Mouse (Mus musculus) cerebellum, adult 9-11 months (tissue): ENCODE measurements around the gene Rabl3.

Source experiments
- DNase-seq: peaks from one replicate; pipeline ENCODE4 v3.0.0; 2022

Gene Rabl3

GRCm38 (mm10) chr16:37550266-37550665 is 10.6 kb downstream of the Rabl3 start:
- DNase-seq = no peak

DNA sequence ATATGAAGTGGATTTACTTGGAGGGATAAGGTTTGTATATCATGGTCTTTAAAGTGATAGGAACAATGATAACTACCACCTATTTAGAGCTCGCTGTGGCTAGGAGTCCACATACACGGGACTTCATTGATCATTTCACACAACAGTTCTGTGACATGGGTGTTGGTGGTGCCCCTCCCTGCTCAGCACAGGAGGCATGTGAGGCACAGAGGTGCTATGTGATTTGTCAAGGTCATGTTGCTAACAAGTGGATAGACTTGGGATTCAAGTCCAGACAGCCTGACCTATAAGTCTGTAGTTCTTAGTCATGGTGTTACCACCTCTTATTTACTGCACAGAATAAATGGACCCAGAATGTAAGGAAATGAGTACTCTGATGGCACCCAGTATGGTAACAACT is 11.3 kb downstream of the Rabl3 start:
- DNase-seq = no peak

DNA sequence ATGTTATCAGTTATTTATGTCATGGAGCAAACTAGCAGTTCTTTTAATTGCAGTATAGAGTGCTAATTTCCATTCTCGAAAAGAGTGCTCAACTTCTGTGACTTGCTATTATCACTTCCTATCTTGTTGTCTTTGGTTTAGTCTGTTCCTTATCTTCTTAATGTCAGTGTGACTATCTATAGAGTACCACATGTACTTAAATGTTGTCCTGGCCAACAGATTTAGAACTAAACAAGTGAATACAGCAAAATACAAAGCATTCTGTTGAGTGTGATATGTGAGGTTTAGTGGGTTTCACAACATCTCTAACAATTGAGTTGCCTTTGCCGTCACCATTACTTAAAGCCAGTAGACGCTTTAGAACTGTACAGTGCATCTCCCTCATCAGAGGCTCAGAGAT is 13.1 kb downstream of the Rabl3 start:
- no peak for DNase-seq

- DNase-seq = no peak
Measured at GRCm38 (mm10) chr16:37562414-37562813, 22.7 kb downstream of the Rabl3 start.

- no peak for DNase-seq
Measured at GRCm38 (mm10) chr16:37562961-37563360, 23.3 kb downstream of the Rabl3 start.

DNA sequence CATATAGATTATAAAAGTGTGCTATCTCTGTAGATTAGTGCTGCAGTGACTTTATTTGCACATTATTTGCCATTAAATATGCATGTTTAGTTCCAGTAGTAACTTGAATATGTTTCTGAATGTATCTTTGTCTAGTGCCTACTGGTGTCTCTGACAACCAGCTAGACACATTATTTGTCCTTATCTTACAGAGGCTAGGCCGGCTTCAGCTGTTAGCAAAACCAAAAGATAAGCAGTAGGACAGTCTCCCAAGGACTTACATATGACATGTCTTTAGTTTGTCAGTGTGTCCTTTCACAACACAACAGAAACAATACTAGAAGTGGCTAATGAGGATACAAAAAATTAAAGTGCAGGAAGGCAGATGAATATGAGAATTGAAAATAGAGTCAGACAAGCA is 25.4 kb downstream of the Rabl3 start:
- no peak for DNase-seq

- DNase-seq = no peak
Measured at GRCm38 (mm10) chr16:37566107-37566506, 26.4 kb downstream of the Rabl3 start.

- DNase-seq = no peak
Measured at GRCm38 (mm10) chr16:37567113-37568050, 27.7 kb downstream of the Rabl3 start.

- no peak for DNase-seq
Measured at GRCm38 (mm10) chr16:37571554-37571953, 31.9 kb downstream of the Rabl3 start.

- DNase-seq = no peak
Measured at GRCm38 (mm10) chr16:37572117-37572754, 32.6 kb downstream of the Rabl3 start.

DNA sequence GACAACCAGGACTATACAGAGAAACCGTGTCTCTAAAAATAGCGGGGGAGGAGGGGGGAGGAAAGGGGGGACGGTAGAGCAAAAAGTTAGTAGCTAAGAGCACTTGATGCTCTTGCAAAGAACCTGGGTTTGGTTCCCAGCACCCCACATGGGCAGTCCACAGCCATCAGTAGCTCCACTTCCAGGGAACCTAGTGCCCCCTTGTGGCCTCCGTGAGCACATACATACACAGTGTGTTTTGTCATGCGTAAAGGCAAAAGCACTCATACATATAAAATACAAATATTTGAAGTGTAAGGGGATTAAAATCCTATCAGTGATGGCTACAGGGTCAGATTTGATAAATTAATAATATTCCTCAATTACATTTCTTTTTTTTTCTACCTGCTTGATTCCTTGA is 33.4 kb downstream of the Rabl3 start:
- no peak for DNase-seq

DNA sequence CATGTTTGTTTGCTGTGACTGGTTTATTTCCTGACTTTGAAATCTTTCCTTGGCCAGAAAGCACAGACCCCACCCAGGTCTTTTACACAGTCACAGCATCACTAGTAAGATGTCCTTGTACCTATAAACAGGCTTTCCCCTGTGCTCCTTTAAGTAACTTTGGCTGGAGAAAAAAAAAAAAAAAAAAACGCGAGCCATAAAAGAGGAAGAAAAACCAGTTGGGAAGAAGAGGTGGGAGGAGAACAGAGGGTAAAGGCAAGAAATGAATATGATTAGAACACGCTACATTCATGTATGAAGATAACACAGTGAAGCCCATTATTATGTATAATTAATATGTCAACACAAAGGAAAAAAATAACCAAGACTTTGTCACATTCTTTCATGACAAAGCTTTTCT is 35.6 kb downstream of the Rabl3 start:
- no peak for DNase-seq

DNA sequence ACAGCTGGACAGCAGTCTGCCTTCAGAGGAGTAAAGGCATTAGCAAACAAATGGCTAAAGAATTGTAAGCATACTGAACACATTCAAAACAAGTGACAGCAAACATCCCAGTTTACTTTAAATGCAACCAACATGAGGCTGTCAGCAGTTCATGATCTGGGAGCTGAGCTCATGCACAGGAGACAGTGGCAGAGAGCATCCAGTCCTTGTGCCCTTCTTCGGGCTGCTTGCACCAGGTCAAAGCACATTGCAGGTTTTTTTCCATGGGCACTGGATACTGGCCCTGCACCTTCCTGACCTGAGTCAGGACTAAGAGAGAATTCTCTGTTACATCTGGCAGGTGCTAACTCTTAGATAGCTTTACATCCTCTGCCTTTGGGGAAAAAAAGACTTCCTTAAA is 39.9 kb downstream of the Rabl3 start:
- no peak for DNase-seq

DNA sequence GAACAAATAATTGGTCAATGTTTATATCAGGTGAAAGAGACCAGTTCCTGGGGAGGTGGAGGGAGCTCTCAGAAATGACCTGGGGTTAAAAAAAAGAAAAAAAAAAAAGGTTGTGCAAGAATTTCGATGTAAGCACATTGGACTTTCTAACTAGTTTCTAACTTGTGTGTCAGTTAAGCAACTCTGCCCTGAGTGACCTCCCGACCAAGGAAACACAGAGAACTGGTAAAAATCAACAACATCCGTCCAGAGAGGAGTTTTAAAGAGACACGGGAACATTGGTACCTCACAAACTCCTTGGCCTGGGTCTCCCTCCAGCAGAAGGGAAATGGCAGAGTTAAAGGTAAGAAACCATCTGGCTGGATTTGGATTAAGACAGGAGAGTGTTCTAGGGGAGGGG is 40.3 kb downstream of the Rabl3 start, which contains the start of gene Hgd:
Gene Hgd, plus strand, starts transcription at position 160 of the 400 bp plus-strand sequence.
- DNase-seq = no peak

DNA sequence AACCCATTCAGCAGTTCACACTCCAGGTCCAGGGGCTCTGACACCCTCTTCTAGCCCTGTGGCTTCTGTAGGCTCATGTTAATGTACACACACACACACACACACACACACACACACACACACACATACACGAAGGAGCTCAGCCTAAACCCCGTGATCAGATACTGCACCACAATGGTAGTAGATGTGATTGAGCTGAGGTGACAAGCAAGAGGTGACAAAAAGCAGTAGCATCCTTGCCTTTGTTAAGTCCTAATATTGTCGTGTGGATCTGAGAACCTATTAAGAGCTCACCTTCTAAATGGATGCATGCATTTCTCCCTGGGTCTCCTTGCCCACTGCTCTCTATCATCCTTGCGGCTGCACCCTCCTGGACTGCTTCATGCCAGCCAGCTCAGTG is 41.0 kb downstream of the Rabl3 start:
- no peak for DNase-seq

- no peak for DNase-seq
Measured at GRCm38 (mm10) chr16:37581901-37582300, 42.2 kb downstream of the Rabl3 start.

- no peak for DNase-seq
Measured at GRCm38 (mm10) chr16:37583306-37583705, 43.6 kb downstream of the Rabl3 start.

- peak; percentile 32 for DNase-seq
Measured at GRCm38 (mm10) chr16:37583801-37584200, 44.1 kb downstream of the Rabl3 start.

- peak; percentile 64 for DNase-seq
Measured at GRCm38 (mm10) chr16:37584218-37585035, 44.7 kb downstream of the Rabl3 start.

DNA sequence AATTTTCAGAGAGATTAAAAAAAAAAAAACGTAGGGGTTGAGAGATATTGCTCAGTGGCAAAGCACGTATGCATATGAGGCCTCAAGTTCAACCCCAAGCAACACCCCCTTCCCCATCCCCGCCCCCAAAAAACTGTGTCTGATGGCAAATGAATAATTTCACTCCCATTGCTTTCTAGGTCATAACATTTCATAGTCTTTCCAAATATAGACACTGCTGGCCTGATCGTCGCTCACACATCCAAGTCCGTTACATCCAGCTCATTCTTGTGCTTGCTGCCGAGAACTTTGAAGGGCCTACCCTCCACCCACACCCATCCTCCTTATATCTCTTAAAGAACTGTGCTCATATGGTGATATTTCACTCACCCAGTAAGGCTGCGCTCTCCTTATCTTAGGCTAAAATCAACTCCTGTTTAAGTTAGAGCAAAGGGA is 45.5 kb downstream of the Rabl3 start:
- DNase-seq = peak; percentile 48

DNA sequence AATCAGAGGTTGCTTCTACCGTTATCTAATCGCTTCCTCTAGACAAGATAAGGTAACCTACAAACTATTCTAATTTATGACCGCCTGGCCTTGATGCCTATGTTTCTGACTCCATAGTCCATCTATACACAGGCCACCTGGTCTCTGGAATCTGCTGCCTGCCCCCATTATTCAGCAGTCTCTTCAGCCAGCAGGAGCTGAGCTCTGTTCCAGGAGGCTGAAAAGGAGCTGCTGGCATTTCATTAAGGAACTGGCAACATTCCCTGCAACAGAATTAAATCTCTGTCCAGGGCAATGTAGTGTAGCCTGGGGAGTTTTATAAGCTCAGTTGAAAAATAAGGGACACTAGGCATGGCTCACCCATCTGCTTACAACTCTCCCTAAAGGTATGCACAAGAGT is 51.2 kb downstream of the Rabl3 start:
- DNase-seq = peak; percentile 95

- peak; percentile 30 for DNase-seq
Measured at GRCm38 (mm10) chr16:37591551-37591950, 51.9 kb downstream of the Rabl3 start.

GRCm38 (mm10) chr16:37597412-37597811 is 57.7 kb downstream of the Rabl3 start:
- DNase-seq = no peak
